Mouse (Mus musculus): ENCODE results near the gene Cdc6.

DNA sequence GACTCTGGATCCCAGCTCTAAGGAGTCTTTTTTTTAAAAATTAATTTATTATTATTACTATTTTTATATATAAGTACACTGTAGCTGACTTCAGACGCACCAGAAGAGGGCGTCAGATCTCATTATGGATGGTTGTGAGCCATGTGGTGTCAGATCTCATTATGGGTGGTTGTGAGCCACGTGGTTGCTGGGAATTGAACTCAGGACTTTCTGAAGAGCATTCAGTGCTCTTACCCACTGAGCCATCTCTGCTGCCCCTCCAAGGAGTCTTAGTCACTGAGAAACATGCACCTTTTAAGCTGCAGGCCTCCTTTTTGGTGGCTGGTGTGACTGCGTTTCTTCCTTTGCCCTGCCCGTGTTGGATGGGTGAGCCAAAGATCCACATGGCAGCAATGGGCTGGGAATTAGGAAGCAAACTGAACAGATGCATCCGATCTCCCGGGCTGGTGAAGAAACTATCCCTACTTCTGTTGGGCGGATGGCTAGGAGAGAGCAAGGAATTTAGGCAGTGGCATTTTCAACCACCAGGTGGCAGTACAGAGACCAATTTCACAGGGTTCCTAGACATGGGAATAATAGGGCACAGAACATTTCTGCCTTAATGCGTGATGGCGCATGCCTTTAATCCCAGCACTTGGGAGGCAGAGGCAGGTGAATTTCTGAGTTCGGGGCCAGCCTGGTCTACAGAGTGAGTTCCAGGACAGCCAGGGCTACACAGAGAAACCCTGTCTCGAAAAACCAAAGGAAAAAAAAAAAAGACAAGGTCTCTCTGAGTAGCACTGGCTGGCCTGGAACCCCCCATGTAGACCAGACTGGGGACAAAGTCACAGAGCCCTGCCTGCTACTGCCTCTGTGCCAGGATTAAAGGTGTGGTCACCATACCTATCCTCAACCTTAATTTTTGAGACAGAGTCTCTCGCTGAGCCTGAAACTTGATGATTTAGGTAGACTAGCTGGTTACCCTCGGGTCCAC lies 48.6 kb upstream of the Cdc6 start:
- TF ChIP-seq POLR2A (IDR thresholded peaks at IDR 0.05; ENCODE audit: low read depth, low read length), result no peak
- 0 out of 2 replicates have a peak, but pooled peaks have one; percentile 9 for TF ChIP-seq CTCF (IDR thresholded peaks at IDR 0.05; ENCODE audit: borderline replicate concordance, insufficient read depth, low read length)

Data from embryonic fibroblast, embryonic 13.5 days (primary cell).